Mouse (Mus musculus): ENCODE measurements around the gene Gm21887. TPM values are rescaled to one million over a fixed set of nuclear protein-coding genes. Genes with fewer than 3 reads are reported as not detected.
"Not testable (repeated sequence)": the region's sequence is repeated elsewhere in the genome, so short reads cannot be mapped to it uniquely, and the experiment has no call there.

Gm21887 gene
- total and polyA plus RNA-seq, 3 experiments, result 60.4 to 724 (median 398) TPM

GRCm38 (mm10) chrX:169980203-169980556, 29.3 kb upstream of the Gm21887 start:
- Histone ChIP-seq H3K4me2 (ENCODE audit: insufficient read depth, low read depth, poor library complexity, severe bottlenecking) (peak overlapping the region; percentile 57), H3K9ac (ENCODE audit: insufficient read depth, low read depth) (peak overlapping the region; percentile 91), H3K36me3 (replicated peaks in 1 of 2; ENCODE audit: control insufficient read depth in 1 of 2, insufficient read depth in 1 of 2, low read length in 1 of 2) (peaks cover 17 to 51% of the 10 kb centered on the region in 2 experiments), H3K4me3 (replicated peaks in 1 of 3; ENCODE audit: low read depth in 2 of 3, low read length in 2 of 3, poor library complexity in 1 of 3) (peak overlapping the region in 1 of 3 experiments; percentile 0), H3K9me3 (replicated peaks; ENCODE audit: low read length) (peaks cover 26% of the 10 kb centered on the region), H3K4me1 (ENCODE audit: control insufficient read depth in 1 of 2, insufficient read depth in 2 of 2) (peaks cover 13 to 36% of the 10 kb centered on the region in 2 experiments)
- in situ Hi-C loops (cut with MboI; ENCODE audit: low pct_ligation_motif_present, low pct_unique_long_range_greater_than_20kb, low sequenced_read_pairs); H3K79me2 ChIP-seq (replicated peaks; ENCODE audit: control insufficient read depth, extremely low read depth, insufficient read depth, poor library complexity, severe bottlenecking); H3K27ac ChIP-seq (ENCODE audit: insufficient read depth, low read depth); H3K27me3 ChIP-seq (replicated peaks); dilution Hi-C loops (cut with MboI; ENCODE audit: extremely low pct_ligation_motif_present, extremely low pct_unique_long_range_greater_than_20kb, low sequenced_read_pairs); DNase-seq (ENCODE audit: extremely low read depth): not testable (repeated sequence)

- no peak for TF ChIP-seq BHLHE40 (IDR thresholded peaks at IDR 0.05; ENCODE audit: low read depth, low read length)
- TF ChIP-seq MAZ (IDR thresholded peaks at IDR 0.05; ENCODE audit: low read depth, low read length), result no peak
- TF ChIP-seq JUND (conservative IDR thresholded peaks at IDR 0.05; ENCODE audit: low read depth, low read length), result no peak
- TF ChIP-seq TBP (conservative IDR thresholded peaks at IDR 0.05; ENCODE audit: low read depth, low read length), result no peak
- no peak for TF ChIP-seq USF1 (IDR thresholded peaks at IDR 0.05; ENCODE audit: low read depth, low read length)
- no peak for TF ChIP-seq E2F4 (IDR thresholded peaks at IDR 0.05; ENCODE audit: insufficient replicate concordance, low read depth, low read length)
- no peak for TF ChIP-seq MEF2A (IDR thresholded peaks at IDR 0.05; ENCODE audit: borderline replicate concordance, low read depth, low read length)
- no peak for TF ChIP-seq POLR2AphosphoS2 (IDR thresholded peaks at IDR 0.05; ENCODE audit: low read depth, low read length)
- TF ChIP-seq ZMIZ1 (IDR thresholded peaks at IDR 0.05; ENCODE audit: low read depth, low read length), result no peak
- TF ChIP-seq MAFK (IDR thresholded peaks at IDR 0.05; ENCODE audit: insufficient replicate concordance, low read length), result no peak
- TF ChIP-seq SIN3A (IDR thresholded peaks at IDR 0.05; ENCODE audit: low read length), result no peak
- TF ChIP-seq ZC3H11A (IDR thresholded peaks at IDR 0.05; ENCODE audit: low read depth, low read length), result no peak
- no peak for TF ChIP-seq CHD2 (IDR thresholded peaks at IDR 0.05; ENCODE audit: low read length)
- no peak for TF ChIP-seq CTCF (conservative IDR thresholded peaks at IDR 0.05 in 1 of 2, IDR thresholded peaks at IDR 0.05 in 1 of 2; ENCODE audit: low read depth in 2 of 2, low read length in 2 of 2)
- no peak for TF ChIP-seq MYC (IDR thresholded peaks at IDR 0.05; ENCODE audit: low read depth, low read length)
- Histone ChIP-seq H3K4me3 (replicated peaks in 1 of 3; ENCODE audit: low read depth in 2 of 3, low read length in 2 of 3, poor library complexity in 1 of 3) (no peak overlapping the region), H3K9me3 (replicated peaks; ENCODE audit: low read length) (peaks cover 29% of the 10 kb centered on the region), H3K27me3 (replicated peaks) (no peaks in the 10 kb centered on the region), H3K9ac (ENCODE audit: insufficient read depth, low read depth) (no peak overlapping the region), H3K4me2 (ENCODE audit: insufficient read depth, low read depth, poor library complexity, severe bottlenecking) (no peak overlapping the region), H3K27ac (ENCODE audit: insufficient read depth, low read depth) (no peak overlapping the region), H3K79me2 (replicated peaks; ENCODE audit: control insufficient read depth, extremely low read depth, insufficient read depth, poor library complexity, severe bottlenecking) (no peaks in the 10 kb centered on the region), H3K36me3 (replicated peaks in 1 of 2; ENCODE audit: control insufficient read depth in 1 of 2, insufficient read depth in 1 of 2, low read length in 1 of 2) (peaks cover 17 to 52% of the 10 kb centered on the region in 2 experiments), H3K4me1 (ENCODE audit: control insufficient read depth in 1 of 2, insufficient read depth in 2 of 2) (peaks cover 11 to 32% of the 10 kb centered on the region in 2 experiments)
- in situ Hi-C loops (cut with MboI; ENCODE audit: low pct_ligation_motif_present, low pct_unique_long_range_greater_than_20kb, low sequenced_read_pairs), result no loop called here
- no peak for DNase-seq (ENCODE audit: extremely low read depth)
- dilution Hi-C loops (cut with MboI; ENCODE audit: extremely low pct_ligation_motif_present, extremely low pct_unique_long_range_greater_than_20kb, low sequenced_read_pairs), result no loop called here
These were observed 28.6 kb upstream of the Gm21887 start for GRCm38 (mm10) chrX:169980809-169981289.

GRCm38 (mm10) chrX:169981761-169982181, 27.7 kb upstream of the Gm21887 start:
- Histone ChIP-seq H3K4me1 (ENCODE audit: control insufficient read depth in 1 of 2, insufficient read depth in 2 of 2) (peaks cover 12 to 32% of the 10 kb centered on the region in 2 experiments), H3K9me3 (replicated peaks; ENCODE audit: low read length) (peaks cover 32% of the 10 kb centered on the region), H3K36me3 (replicated peaks in 1 of 2; ENCODE audit: control insufficient read depth in 1 of 2, insufficient read depth in 1 of 2, low read length in 1 of 2) (peaks cover 22 to 55% of the 10 kb centered on the region in 2 experiments)
- H3K79me2 ChIP-seq (replicated peaks; ENCODE audit: control insufficient read depth, extremely low read depth, insufficient read depth, poor library complexity, severe bottlenecking); H3K4me3 ChIP-seq (replicated peaks in 1 of 3; ENCODE audit: low read depth in 2 of 3, low read length in 2 of 3, poor library complexity in 1 of 3); H3K27ac ChIP-seq (ENCODE audit: insufficient read depth, low read depth); DNase-seq (ENCODE audit: extremely low read depth); H3K27me3 ChIP-seq (replicated peaks); H3K4me2 ChIP-seq (ENCODE audit: insufficient read depth, low read depth, poor library complexity, severe bottlenecking); H3K9ac ChIP-seq (ENCODE audit: insufficient read depth, low read depth); in situ Hi-C loops (cut with MboI; ENCODE audit: low pct_ligation_motif_present, low pct_unique_long_range_greater_than_20kb, low sequenced_read_pairs); dilution Hi-C loops (cut with MboI; ENCODE audit: extremely low pct_ligation_motif_present, extremely low pct_unique_long_range_greater_than_20kb, low sequenced_read_pairs): not testable (repeated sequence)

GRCm38 (mm10) chrX:169982606-169983400, 26.7 kb upstream of the Gm21887 start:
- H3K9ac ChIP-seq (ENCODE audit: insufficient read depth, low read depth); H3K4me2 ChIP-seq (ENCODE audit: insufficient read depth, low read depth, poor library complexity, severe bottlenecking); H3K79me2 ChIP-seq (replicated peaks; ENCODE audit: control insufficient read depth, extremely low read depth, insufficient read depth, poor library complexity, severe bottlenecking); DNase-seq (ENCODE audit: extremely low read depth); H3K4me3 ChIP-seq (replicated peaks in 1 of 3; ENCODE audit: low read depth in 2 of 3, low read length in 2 of 3, poor library complexity in 1 of 3); H3K27ac ChIP-seq (ENCODE audit: insufficient read depth, low read depth); H3K27me3 ChIP-seq (replicated peaks); dilution Hi-C loops (cut with MboI; ENCODE audit: extremely low pct_ligation_motif_present, extremely low pct_unique_long_range_greater_than_20kb, low sequenced_read_pairs); in situ Hi-C loops (cut with MboI; ENCODE audit: low pct_ligation_motif_present, low pct_unique_long_range_greater_than_20kb, low sequenced_read_pairs): not testable (repeated sequence)
- Histone ChIP-seq H3K9me3 (replicated peaks; ENCODE audit: low read length) (peaks cover 36% of the 10 kb centered on the region), H3K36me3 (replicated peaks in 1 of 2; ENCODE audit: control insufficient read depth in 1 of 2, insufficient read depth in 1 of 2, low read length in 1 of 2) (peaks cover 27 to 59% of the 10 kb centered on the region in 2 experiments), H3K4me1 (ENCODE audit: control insufficient read depth in 1 of 2, insufficient read depth in 2 of 2) (peaks cover 16 to 36% of the 10 kb centered on the region in 2 experiments)
